Mouse (Mus musculus): ENCODE measurements around the gene Hlx. TPM values are rescaled to one million over a fixed set of nuclear protein-coding genes. Genes with fewer than 3 reads are reported as not detected.

The Hlx gene
- polyA plus RNA-seq, 1 experiment from 2014 or later, result 24.2 TPM

GRCm38 (mm10) chr1:184720162-184721025 is 12.0 kb downstream of the Hlx start:
- H3K27me3 ChIP-seq, result peaks cover 99% of the 10 kb centered on the region
- no peaks in the 10 kb centered on the region for H3K9me3 ChIP-seq
- H3K36me3 ChIP-seq, result no peaks in the 10 kb centered on the region
- no peak overlapping the region for H3K9ac ChIP-seq
- H3K27ac ChIP-seq, result no peak overlapping the region
- WGBS, result 2% methylated on average over 26 of the region's 26 CpGs
- no peak overlapping the region for H3K4me3 ChIP-seq
- peaks cover 29% of the 10 kb centered on the region for H3K4me1 ChIP-seq
- no peak for ATAC-seq (ENCODE audit: insufficient number of reproducible peaks, low FRiP score, low TSS enrichment, low read depth)
- no peak overlapping the region for H3K4me2 ChIP-seq

GRCm38 (mm10) chr1:184718261-184719120 is 13.9 kb downstream of the Hlx start:
- Histone ChIP-seq H3K4me3 (peak overlapping the region; percentile 24), H3K4me1 (peaks cover 21% of the 10 kb centered on the region), H3K36me3 (no peaks in the 10 kb centered on the region), H3K9me3 (no peaks in the 10 kb centered on the region), H3K4me2 (peak overlapping the region; percentile 39), H3K27ac (no peak overlapping the region), H3K9ac (no peak overlapping the region), H3K27me3 (peaks cover 99% of the 10 kb centered on the region)
- no peak for ATAC-seq (ENCODE audit: insufficient number of reproducible peaks, low FRiP score, low TSS enrichment, low read depth)
- 3% methylated on average over 40 of the region's 41 CpGs for WGBS

GRCm38 (mm10) chr1:184717691-184718200 is 14.7 kb downstream of the Hlx start:
- no peak overlapping the region for H3K4me2 ChIP-seq
- WGBS, result 8% methylated on average over 12 of the region's 12 CpGs
- H3K36me3 ChIP-seq, result no peaks in the 10 kb centered on the region
- H3K27ac ChIP-seq, result no peak overlapping the region
- H3K9ac ChIP-seq, result no peak overlapping the region
- no peak for ATAC-seq (ENCODE audit: insufficient number of reproducible peaks, low FRiP score, low TSS enrichment, low read depth)
- H3K27me3 ChIP-seq, result peaks cover 99% of the 10 kb centered on the region
- no peaks in the 10 kb centered on the region for H3K9me3 ChIP-seq
- H3K4me3 ChIP-seq, result no peak overlapping the region
- peaks cover 21% of the 10 kb centered on the region for H3K4me1 ChIP-seq

- ATAC-seq (ENCODE audit: insufficient number of reproducible peaks, low FRiP score, low TSS enrichment, low read depth), result no peak
- no peaks in the 10 kb centered on the region for H3K9me3 ChIP-seq
Observed at GRCm38 (mm10) chr1:184717016-184717568, 15.3 kb downstream of the Hlx start.

GRCm38 (mm10) chr1:184716117-184716516 is 16.3 kb downstream of the Hlx start:
- Histone ChIP-seq H3K4me2 (no peak overlapping the region), H3K9me3 (no peaks in the 10 kb centered on the region), H3K27ac (no peak overlapping the region), H3K36me3 (no peaks in the 10 kb centered on the region), H3K4me3 (no peak overlapping the region), H3K4me1 (peaks cover 21% of the 10 kb centered on the region), H3K27me3 (peaks cover 91% of the 10 kb centered on the region), H3K9ac (no peak overlapping the region)
- WGBS, result 6% methylated on average over 6 of the region's 6 CpGs
- no peak for ATAC-seq (ENCODE audit: insufficient number of reproducible peaks, low FRiP score, low TSS enrichment, low read depth)

More at GRCm38 (mm10) chr1:184717016-184717568, 15.3 kb downstream of the Hlx start:
- peaks cover 21% of the 10 kb centered on the region for H3K4me1 ChIP-seq
- H3K4me2 ChIP-seq, result no peak overlapping the region
- no peak overlapping the region for H3K9ac ChIP-seq
- no peak overlapping the region for H3K27ac ChIP-seq
- no peak overlapping the region for H3K4me3 ChIP-seq
- 5% methylated on average over 18 of the region's 18 CpGs for WGBS
- H3K36me3 ChIP-seq, result no peaks in the 10 kb centered on the region
- H3K27me3 ChIP-seq, result peaks cover 99% of the 10 kb centered on the region

- no peak overlapping the region for H3K27ac ChIP-seq
- no peaks in the 10 kb centered on the region for H3K9me3 ChIP-seq
- H3K4me2 ChIP-seq, result no peak overlapping the region
- no peaks in the 10 kb centered on the region for H3K36me3 ChIP-seq
- peaks cover 17% of the 10 kb centered on the region for H3K4me1 ChIP-seq
- ATAC-seq (ENCODE audit: insufficient number of reproducible peaks, low FRiP score, low TSS enrichment, low read depth), result no peak
- 39% methylated on average over 6 of the region's 6 CpGs for WGBS
- H3K4me3 ChIP-seq, result no peak overlapping the region
- H3K27me3 ChIP-seq, result peaks cover 86% of the 10 kb centered on the region
- H3K9ac ChIP-seq, result no peak overlapping the region
Observed at GRCm38 (mm10) chr1:184715693-184716092, 16.7 kb downstream of the Hlx start.

- Histone ChIP-seq H3K27ac (no peak overlapping the region), H3K9ac (no peak overlapping the region), H3K9me3 (no peaks in the 10 kb centered on the region), H3K27me3 (peaks cover 77% of the 10 kb centered on the region), H3K4me2 (no peak overlapping the region), H3K36me3 (no peaks in the 10 kb centered on the region), H3K4me1 (peaks cover 11% of the 10 kb centered on the region), H3K4me3 (no peak overlapping the region)
- WGBS, result 27% methylated on average over 3 of the region's 3 CpGs
- no peak for ATAC-seq (ENCODE audit: insufficient number of reproducible peaks, low FRiP score, low TSS enrichment, low read depth)
Observed at GRCm38 (mm10) chr1:184714515-184714914, 17.9 kb downstream of the Hlx start.

- peaks cover 72% of the 10 kb centered on the region for H3K27me3 ChIP-seq
- no peak overlapping the region for H3K9ac ChIP-seq
- WGBS, result 74% methylated on average over 5 of the region's 5 CpGs
Observed at GRCm38 (mm10) chr1:184713716-184714115, 18.7 kb downstream of the Hlx start.

GRCm38 (mm10) chr1:184707532-184708248 is 24.7 kb downstream of the Hlx start:
- H3K27me3 ChIP-seq, result peaks cover 25% of the 10 kb centered on the region; the same call in 1 of the 2 replicates
- ATAC-seq (ENCODE audit: insufficient number of reproducible peaks, low FRiP score, low TSS enrichment, low read depth), result no peak
- 54% methylated on average over 4 of the region's 4 CpGs for WGBS

More at GRCm38 (mm10) chr1:184713716-184714115, 18.7 kb downstream of the Hlx start:
- Histone ChIP-seq H3K4me3 (no peak overlapping the region), H3K4me2 (no peak overlapping the region), H3K36me3 (no peaks in the 10 kb centered on the region), H3K27ac (no peak overlapping the region), H3K9me3 (no peaks in the 10 kb centered on the region), H3K4me1 (peaks cover 13% of the 10 kb centered on the region)
- ATAC-seq (ENCODE audit: insufficient number of reproducible peaks, low FRiP score, low TSS enrichment, low read depth), result no peak

GRCm38 (mm10) chr1:184704901-184705300 is 27.5 kb downstream of the Hlx start:
- H3K9ac ChIP-seq, result no peak overlapping the region
- 45% methylated on average over 3 of the region's 3 CpGs for whole genome bisulfite sequencing
- ATAC-seq (ENCODE audit: insufficient number of reproducible peaks, low FRiP score, low TSS enrichment, low read depth), result no peak
- H3K4me1 ChIP-seq, result 0 out of 2 replicates have a peak, but pooled peaks cover 3% of the 10 kb centered on the region
- H3K4me3 ChIP-seq, result no peak overlapping the region
- peaks cover 17% of the 10 kb centered on the region; the same call in 1 of the 2 replicates for H3K27me3 ChIP-seq
- no peak overlapping the region for H3K4me2 ChIP-seq
- no peaks in the 10 kb centered on the region for H3K36me3 ChIP-seq
- no peak overlapping the region for H3K27ac ChIP-seq
- H3K9me3 ChIP-seq, result no peaks in the 10 kb centered on the region

More at GRCm38 (mm10) chr1:184707532-184708248, 24.7 kb downstream of the Hlx start:
- no peak overlapping the region for H3K4me3 ChIP-seq
- H3K4me1 ChIP-seq, result 0 out of 2 replicates have a peak, but pooled peaks cover 3% of the 10 kb centered on the region
- H3K9ac ChIP-seq, result no peak overlapping the region
- no peaks in the 10 kb centered on the region for H3K36me3 ChIP-seq
- no peak overlapping the region for H3K4me2 ChIP-seq
- H3K27ac ChIP-seq, result no peak overlapping the region
- H3K9me3 ChIP-seq, result no peaks in the 10 kb centered on the region

- H3K4me2 ChIP-seq, result no peak overlapping the region
- no peaks in the 10 kb centered on the region for H3K36me3 ChIP-seq
- H3K9ac ChIP-seq, result no peak overlapping the region
- no peak overlapping the region for H3K4me3 ChIP-seq
- H3K4me1 ChIP-seq, result no peaks in the 10 kb centered on the region
- no peaks in the 10 kb centered on the region for H3K9me3 ChIP-seq
- WGBS, result 96% methylated on average over 1 of the region's 1 CpGs
- H3K27ac ChIP-seq, result no peak overlapping the region
- ATAC-seq (ENCODE audit: insufficient number of reproducible peaks, low FRiP score, low TSS enrichment, low read depth), result no peak
- no peaks in the 10 kb centered on the region for H3K27me3 ChIP-seq
Observed at GRCm38 (mm10) chr1:184699295-184699694, 33.1 kb downstream of the Hlx start.
